Mouse (Mus musculus): ENCODE results near the gene Zfp871.
"Not testable (repeated sequence)": the region's sequence is repeated elsewhere in the genome, so short reads cannot be mapped to it uniquely, and the experiment has no call there.

Zfp871 gene

DNA sequence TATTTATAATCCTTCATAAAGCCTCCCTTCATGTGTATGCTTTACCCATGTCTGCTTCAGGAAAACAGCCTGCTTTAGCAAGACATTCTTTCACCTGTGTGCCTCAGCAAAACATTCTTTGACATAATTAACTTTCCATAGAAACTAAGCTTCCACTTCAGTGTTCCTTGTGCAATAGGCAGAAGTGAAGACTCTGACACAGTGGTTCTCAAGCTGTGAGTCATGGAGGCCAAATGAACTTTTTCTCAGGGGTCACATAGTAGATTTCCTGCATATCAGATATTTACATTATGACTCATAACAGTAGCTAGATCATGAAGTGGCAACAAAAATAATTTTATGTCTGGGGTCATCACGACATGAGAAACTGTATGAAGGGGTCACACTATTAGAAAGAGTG, 49.7 kb downstream of the Zfp871 start:
- no peak for DNase-seq (ENCODE audit: low spot score)

DNA sequence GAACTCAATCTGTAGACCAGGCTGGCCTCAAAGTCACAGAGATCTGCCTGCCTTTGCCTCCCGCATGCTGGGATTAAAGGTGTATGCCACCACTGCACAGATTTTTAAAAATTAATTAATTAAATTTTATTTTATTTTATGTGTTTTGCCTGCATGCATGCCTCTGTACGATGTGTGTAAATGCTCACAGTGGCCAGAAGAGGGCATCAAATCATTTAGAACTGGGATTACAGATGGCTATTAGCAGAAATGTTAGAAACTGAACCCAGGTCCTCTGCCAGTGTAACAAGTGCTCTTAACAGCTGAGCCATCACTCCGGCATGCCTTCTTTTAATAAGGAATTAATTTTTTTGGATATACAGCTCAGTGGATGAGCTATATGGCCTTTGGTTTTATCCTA, 59.1 kb downstream of the Zfp871 start:
- DNase-seq (ENCODE audit: low spot score): no peak

DNA sequence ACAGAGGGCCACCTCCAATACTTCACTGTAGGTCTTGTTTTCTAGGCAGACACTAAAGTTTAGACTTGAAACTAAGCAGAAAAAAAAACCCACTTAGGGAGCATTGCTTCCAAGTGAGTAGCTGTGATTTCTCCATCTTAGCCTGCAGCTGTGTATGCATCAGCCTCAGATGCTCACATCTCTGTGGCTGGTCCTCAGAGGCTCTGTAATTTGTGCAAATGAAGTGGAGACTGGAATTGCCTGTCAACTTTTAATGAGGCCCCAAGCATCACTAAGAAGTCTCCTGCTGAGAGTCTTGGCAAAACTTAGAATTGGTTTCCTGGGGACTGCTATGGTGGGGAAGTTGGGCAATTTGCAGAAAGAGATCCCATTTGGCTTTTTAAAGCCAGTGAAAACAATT, 61.7 kb downstream of the Zfp871 start:
- DNase-seq (ENCODE audit: low spot score): not testable (repeated sequence)

DNA sequence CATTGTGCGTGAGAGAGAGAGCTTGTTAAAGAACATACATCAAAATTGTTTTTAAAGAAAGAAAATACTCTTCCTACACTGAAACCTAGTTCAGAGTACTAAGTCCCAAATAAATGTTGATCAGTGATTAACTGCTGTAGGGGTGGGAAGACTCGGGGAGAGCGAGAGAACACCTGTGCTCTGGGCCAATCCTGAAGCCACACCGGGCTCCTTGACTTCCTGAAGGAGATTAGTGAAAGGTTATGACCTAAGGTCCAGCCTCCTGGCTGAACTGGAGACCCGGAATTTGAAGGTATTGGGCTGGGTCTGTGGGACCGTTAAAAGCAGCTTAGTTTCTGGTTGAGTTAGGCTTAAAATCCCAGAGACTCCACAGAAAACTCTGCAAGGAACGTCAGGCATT, 65.3 kb downstream of the Zfp871 start:
- DNase-seq (ENCODE audit: low spot score): no peak

DNA sequence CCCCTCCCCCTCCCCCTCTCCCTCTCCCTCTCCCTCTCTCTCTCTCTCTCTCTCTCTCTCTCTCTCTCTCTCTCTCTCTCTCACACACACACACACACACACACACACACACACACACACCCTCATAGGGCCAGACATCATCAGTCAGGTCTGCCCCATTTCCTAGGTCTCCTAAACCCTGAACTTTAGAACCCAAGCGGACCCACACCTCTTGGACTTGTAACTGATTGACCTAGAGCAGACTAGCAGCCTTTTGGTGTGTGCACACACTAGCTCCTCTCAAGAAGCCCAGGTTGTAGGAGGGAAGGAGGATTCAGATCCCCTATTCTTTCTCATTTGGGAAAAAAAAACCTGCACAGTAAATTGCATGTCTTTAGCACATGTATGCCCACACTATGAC, 65.9 kb downstream of the Zfp871 start:
- DNase-seq (ENCODE audit: low spot score): not testable (repeated sequence)

Data from urinary bladder, postnatal 14 days (tissue).